Mouse (Mus musculus) adrenal gland (tissue): ENCODE data around the gene Tmem63b.

Experiments used
- intact Hi-C: fragments of 180-260 bp; cut with DNase I; formaldehyde crosslinking; loops from one replicate; pipeline ENCODE4 v1.15.1; 2025

The Tmem63b gene

GRCm38 (mm10) chr17:45708179-45708578 lies 21.5 kb upstream of the Tmem63b start:
- intact Hi-C loops, result no loop called here

GRCm38 (mm10) chr17:45707376-45707775 lies 20.7 kb upstream of the Tmem63b start:
- intact Hi-C loops, result no loop called here

GRCm38 (mm10) chr17:45706796-45707195 lies 20.1 kb upstream of the Tmem63b start:
- intact Hi-C loops, result no loop called here

DNA sequence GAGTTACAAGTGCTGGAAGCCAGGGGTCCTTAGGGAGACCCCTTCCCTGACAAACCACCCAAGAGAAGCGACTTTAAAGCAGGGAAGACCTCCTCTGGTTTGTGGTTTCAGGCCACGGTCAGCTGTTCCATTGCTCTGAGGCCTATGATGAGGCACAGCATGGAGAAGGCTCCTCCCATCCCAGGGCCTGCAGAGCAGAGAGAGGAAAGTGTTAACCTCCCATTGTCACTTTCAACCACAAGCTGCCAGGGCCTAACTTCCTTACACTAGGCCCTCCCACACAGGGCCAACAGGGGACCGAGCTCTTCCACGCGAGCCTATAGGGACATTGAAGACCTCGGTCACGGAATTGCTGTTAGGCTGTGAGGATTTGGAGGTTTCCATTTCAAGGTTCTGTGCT lies 16.5 kb upstream of the Tmem63b start:
- intact Hi-C loops, result no loop called here

DNA sequence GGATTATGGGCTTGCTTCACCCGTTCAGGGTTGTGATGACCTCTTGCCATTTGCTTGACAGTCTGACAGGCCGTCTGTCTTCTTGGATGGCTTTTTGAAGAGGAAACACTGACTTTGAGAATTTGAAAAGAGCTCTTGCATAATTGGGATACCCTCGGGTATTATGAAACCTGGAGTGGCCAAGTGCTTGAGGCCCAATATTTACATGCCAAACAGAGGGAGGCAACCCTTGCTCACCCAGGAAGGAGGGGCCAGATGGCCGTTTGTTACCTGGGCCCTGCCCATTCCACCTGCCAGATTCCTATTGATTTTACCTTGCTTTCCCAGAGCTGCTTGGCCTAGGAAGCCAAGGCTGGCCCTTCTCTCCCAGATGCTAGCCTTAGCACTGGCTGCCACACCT lies 15.5 kb upstream of the Tmem63b start:
- intact Hi-C loops, result no loop called here

GRCm38 (mm10) chr17:45701236-45701591 lies 14.5 kb upstream of the Tmem63b start:
- intact Hi-C loops, result no loop called here

- intact Hi-C loops, result no loop called here
These were observed 14.0 kb upstream of the Tmem63b start for GRCm38 (mm10) chr17:45700496-45701235.

DNA sequence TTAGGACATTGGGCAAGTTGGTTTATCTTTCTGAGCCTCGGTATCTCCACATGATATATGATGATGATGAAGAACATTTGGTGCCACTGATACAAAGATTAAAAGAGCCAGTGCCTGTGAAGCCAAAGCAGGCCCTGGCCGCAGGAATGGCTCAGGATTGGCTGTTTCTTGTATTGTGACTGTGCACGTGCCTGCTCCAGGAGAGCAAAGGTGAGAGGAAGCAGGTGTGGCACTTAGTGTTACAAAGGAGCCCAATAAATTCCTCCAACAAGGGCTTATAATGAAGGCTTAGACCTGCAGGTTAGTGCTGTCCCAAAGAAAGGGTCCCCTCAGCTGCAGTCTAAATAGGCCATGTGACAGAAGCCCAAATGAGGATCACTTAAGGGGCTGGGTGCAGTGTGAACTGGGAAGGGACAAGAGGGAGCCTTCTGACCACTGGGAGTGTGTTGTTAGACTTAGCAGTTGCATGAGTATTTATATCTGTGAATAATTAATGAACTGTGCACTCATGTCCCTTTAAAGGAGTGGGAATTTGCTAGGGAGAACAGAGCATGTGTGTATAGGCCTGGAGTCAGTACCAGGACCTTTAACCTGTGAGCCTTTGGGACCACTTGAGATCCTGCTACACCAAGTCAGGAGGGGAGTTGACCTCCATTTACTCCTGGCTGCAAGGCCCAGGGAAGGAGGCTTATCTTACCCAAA lies 12.5 kb upstream of the Tmem63b start:
- intact Hi-C loops, result no loop called here

DNA sequence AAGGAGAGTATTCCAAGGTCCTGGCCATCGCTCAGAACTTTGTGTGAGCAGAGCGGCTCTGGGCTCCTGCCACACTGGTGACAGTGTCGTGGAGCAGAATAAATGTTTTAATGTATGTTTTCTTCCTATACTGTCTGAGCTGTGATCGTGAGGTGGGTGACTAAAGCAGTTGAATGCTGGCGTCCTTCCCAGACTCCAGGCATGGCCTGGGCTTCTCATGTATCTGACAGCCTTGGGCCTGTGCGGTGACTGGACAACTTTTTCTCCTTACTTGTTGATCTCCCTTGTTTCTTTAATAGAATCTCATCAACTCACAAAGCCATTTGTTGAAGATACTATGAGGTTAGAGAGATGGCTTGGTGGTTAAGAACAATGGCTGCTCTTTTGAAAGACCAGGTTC lies 11.7 kb upstream of the Tmem63b start:
- intact Hi-C loops, result no loop called here

GRCm38 (mm10) chr17:45696981-45697380 lies 10.3 kb upstream of the Tmem63b start:
- intact Hi-C loops, result no loop called here

GRCm38 (mm10) chr17:45695227-45696120 lies 8.8 kb upstream of the Tmem63b start:
- intact Hi-C loops, result no loop called here

- intact Hi-C loops, result no loop called here
These were observed 7.3 kb upstream of the Tmem63b start for GRCm38 (mm10) chr17:45693812-45694565.

GRCm38 (mm10) chr17:45692159-45692558 lies 5.5 kb upstream of the Tmem63b start:
- intact Hi-C loops, result no loop called here

- intact Hi-C loops, result no loop called here
These were observed 3.3 kb upstream of the Tmem63b start for GRCm38 (mm10) chr17:45690044-45690443.

DNA sequence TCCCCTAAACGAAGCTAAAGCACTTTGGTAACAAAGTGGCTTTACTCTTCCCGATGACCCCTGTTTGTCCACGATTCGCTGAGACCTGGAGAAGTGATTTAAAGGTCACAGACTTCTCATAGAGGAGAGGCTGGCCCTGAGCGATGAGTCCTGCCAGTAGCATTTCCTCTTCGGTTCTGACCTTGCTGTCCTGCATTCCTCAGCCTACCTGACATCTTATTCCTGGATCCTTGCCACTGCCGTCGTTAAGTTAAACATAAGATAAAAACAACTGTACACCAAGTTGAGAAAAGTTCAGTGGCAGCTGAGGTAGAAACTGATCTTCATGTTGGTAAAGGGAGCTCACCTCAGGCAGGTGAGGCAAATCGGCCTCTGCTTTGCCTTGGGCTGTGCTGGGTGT lies 2.4 kb upstream of the Tmem63b start:
- intact Hi-C loops, result no loop called here

DNA sequence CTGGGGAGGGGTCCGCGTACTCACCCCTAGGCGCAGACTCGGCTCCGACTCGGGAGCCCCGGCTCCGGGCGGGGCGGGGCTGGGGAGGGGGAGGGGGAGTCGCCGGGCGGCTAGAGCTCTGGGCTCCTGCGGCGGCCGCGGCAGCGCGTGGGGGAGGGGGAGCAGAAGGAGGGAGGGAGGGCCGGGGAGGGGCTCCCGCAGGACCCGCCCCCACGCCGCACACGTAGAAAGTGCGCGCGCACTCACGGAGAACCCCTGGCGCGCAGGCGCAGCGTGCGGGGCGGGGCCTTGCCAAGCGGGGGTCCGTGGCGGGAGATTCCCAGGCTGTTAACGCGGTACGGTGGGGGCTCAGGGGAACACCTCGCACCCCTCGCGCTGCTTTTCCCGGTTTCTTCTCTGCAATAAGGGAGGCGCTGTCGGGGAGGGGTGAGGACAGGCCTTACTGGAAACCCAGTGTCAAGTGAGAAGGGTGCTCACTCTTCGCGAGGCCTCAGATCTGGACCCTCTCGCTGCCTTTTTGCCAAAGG lies 549 bp downstream of the Tmem63b start, which contains the start of gene Mrpl14:
Mrpl14 (plus strand) TSS at position 230 of the 527 bp plus-strand sequence.
- intact Hi-C loops, result no loop called here

DNA sequence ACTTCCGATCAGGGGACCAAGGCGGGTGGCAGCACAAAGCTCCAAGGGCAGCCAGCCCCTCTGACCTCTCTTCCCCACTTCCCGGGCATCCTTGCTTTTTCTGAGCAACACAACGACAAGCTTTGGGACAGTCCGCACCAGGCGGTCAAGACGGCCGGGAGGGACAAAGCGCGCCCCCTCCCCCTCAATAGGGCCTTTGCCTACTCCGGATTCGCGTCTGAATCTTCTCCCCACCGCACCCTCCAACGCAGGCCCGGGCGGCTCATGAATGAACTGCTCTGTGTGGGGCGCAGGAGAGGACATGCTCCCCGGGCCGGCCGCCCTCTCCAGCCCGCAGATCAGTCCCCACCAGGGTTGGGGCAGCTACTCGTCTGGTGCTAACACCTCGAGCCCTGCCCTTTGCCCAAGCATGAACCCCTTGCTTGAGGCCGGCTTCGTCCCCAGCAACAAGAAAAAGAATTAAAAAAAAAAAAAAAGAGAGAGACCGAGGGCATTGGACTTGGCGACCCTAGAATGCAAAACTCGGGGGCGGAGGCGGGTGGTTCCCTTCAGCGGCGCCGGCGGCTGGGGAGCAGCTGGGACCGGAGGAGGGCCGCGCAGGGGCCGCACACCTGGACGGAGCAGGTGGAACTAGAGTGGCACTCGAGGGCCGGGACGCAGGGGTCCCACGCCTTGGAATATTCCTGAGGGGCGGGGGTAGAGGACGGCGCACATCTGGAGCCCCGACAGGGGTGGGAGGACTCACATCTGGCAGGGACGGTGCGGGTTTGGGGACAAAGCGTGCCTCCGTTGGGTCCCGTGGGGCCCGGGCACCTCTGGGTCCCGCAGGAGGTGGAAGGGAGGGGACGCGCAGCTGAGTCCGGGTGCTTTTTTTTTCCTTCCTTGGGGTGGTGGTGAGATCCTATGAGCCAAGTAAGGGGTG lies 1.3 kb downstream of the Tmem63b start:
- intact Hi-C loops, result no loop called here

GRCm38 (mm10) chr17:45684667-45685131 lies 2.0 kb downstream of the Tmem63b start:
- intact Hi-C loops, result no loop called here

DNA sequence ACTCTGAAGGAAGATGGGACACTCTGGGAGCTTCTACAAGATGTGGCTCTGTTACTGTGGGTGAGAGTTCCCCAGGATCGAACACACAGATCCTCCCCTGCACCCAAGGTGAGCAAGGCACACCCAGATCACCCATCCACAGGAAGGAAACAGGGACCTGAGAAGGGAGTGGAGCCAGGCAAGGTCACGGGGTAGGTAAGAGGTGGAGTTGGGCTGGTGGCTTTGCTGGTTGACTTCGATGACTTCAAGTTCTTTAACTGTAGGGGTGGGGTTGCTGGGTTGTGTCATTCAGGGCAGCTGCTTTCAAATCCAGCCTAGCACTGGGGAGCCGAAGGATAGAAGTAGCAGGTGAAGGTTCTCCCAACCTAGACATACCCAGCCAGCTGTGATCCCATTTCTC lies 3.9 kb downstream of the Tmem63b start:
- intact Hi-C loops, result no loop called here

- intact Hi-C loops, result no loop called here
These were observed 5.1 kb downstream of the Tmem63b start for GRCm38 (mm10) chr17:45681588-45681987.
